Mouse (Mus musculus) midbrain, postnatal 0 days (tissue): ENCODE results near the gene Mchr1. TPM values are rescaled to one million over a fixed set of nuclear protein-coding genes. Genes with fewer than 3 reads are reported as not detected.

Experiments
- ATAC-seq: fragments of 200-750 bp; cut with Nextera tagmentation; 2 replicates; pipeline ENCODE4 v1.8.0; 2017; ENCODE audit warnings: moderate number of reproducible peaks, mild to moderate bottlenecking, moderate TSS enrichment, moderate library complexity; ENCODE audit not compliant: low FRiP score
- DNase-seq: peaks from one replicate; pipeline ENCODE4 v3.0.0-alpha.2; 2015; ENCODE audit warnings: low spot score
- H3K27ac ChIP-seq: fragments of 300-500 bp; sonication (generic); 2 replicates; pipeline ENCODE4 v1.5.1; 2014; ENCODE audit warnings: low read depth, mild to moderate bottlenecking, low read length, mixed read lengths
- H3K27me3 ChIP-seq: fragments of 300-500 bp; sonication (generic); 2 replicates; pipeline ENCODE4 v1.6.1; 2014; ENCODE audit warnings: low read length, control low read depth, mixed read lengths; ENCODE audit not compliant: insufficient read depth
- H3K36me3 ChIP-seq: fragments of 300-500 bp; sonication (generic); 2 replicates; pipeline ENCODE4 v1.6.1; 2014; ENCODE audit warnings: low read length, control low read depth, mixed read lengths; ENCODE audit not compliant: insufficient read depth
- H3K4me1 ChIP-seq: fragments of 300-500 bp; sonication (generic); 2 replicates; pipeline ENCODE4 v1.6.1; 2014; ENCODE audit warnings: mild to moderate bottlenecking, control low read depth, antibody characterized with exemption, low read length, mixed read lengths; ENCODE audit not compliant: insufficient read depth
- H3K4me2 ChIP-seq: fragments of 300-500 bp; sonication (generic); 2 replicates; pipeline ENCODE4 v1.6.1; 2014; ENCODE audit warnings: low read depth, mild to moderate bottlenecking, low read length, mixed read lengths; ENCODE audit not compliant: poor library complexity, severe bottlenecking
- H3K4me3 ChIP-seq: fragments of 300-500 bp; sonication (generic); 2 replicates; pipeline ENCODE4 v1.5.1; 2014; ENCODE audit warnings: low read depth, mild to moderate bottlenecking, low read length, moderate library complexity
- H3K9ac ChIP-seq: fragments of 300-500 bp; sonication (generic); replicated peaks from 2 replicates; pipeline ENCODE4 v1.6.1; 2014; ENCODE audit warnings: mild to moderate bottlenecking, low read length, moderate library complexity, mixed read lengths; ENCODE audit not compliant: poor library complexity, severe bottlenecking
- H3K9me3 ChIP-seq: fragments of 300-500 bp; sonication (generic); 2 replicates; pipeline ENCODE4 v1.6.1; 2016; ENCODE audit warnings: low read length, control low read depth
- CTCF ChIP-seq: IDR thresholded peaks from 2 replicates; pipeline ENCODE4 v1.5.1; 2016; ENCODE audit warnings: antibody characterized with exemption, mild to moderate bottlenecking
- WGBS: fragments of 180-500 bp; shearing (Covaris S2); extraction: QIAGEN DNeasy Blood & Tissue Kit; methylation state at CpG from one replicate; pipeline ENCODE4 v1.1.7; 2014; 5-methylcytosine and 5-hydroxymethylcytosine counted together
- polyA plus RNA-seq: library from polyadenylated mRNA; unstranded; fragments of >200 nt; fragmentation: Nextera tagmentation; extraction: Ambion mirVana; gene quantifications from 2 replicates; pipeline ENCODE4 v1.2.1, GENCODE M21; 2015
- total RNA-seq: library from RNA; depleted of rRNA; stranded (reverse); fragments of >200 nt; gene quantifications from 2 replicates; pipeline ENCODE4 v1.2.3, GENCODE M21; 2014; rRNA removed

The Mchr1 gene
- 11.2 and 17.2 TPM in 2 replicates for total RNA-seq
- 9.3 and 12.4 TPM in 2 replicates for polyA plus RNA-seq

DNA sequence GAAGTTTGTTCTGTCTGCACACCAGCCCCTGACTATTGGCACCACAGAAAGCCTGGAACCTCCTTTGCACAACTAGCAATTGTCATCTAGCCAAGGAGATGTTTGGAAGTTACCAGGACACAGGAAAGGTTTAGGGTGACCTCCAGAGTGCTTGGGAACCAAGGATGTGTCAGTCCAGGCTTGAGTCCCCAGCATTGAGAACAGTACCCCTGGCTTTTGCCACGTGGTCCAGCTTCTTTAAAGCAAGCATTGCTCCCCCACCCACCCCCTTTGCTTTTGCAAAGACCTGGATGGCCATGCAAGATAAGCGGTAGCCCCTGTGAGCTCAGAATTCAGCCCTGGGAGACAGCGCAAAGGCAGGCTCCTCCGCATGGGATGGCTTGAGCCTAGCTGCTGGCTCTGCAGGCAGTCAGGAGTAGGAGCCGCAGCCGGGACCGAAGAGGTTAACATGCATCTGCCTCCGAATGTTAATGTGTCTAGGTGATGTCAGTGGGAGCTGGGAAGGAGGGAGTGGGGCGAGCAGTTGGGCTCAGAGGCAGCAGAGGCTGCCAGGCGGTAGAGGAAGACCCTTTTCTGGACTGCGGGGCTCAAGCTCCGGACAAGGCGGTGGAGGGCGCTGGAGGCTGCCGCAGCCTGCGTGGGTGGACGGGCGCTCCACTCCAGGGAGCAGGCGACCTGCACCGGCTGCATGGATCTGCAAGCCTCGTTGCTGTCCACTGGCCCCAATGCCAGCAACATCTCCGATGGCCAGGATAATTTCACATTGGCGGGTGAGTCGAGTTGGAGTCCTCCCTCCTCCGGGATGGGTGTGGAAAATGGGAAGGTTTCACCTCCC is at the start of gene Mchr1:
Mchr1 (plus strand) TSS at position 414 of the 835 bp plus-strand sequence.
- Histone ChIP-seq H3K27me3 (no peaks in the 10 kb centered on the region), H3K27ac (peak within 1 kb of the TSS; percentile 63), H3K9me3 (no peaks in the 10 kb centered on the region), H3K4me3 (peak within 1 kb of the TSS; percentile 56), H3K4me2 (peak within 1 kb of the TSS; percentile 61), H3K36me3 (no peaks in the 10 kb centered on the region), H3K4me1 (no peaks in the 10 kb centered on the region; the same call in 1 of the 2 replicates), H3K9ac (peak within 1 kb of the TSS; percentile 61)
- peak; percentile 58 for TF ChIP-seq CTCF
- ATAC-seq (peak; percentile 89), DNase-seq (peak; percentile 82)
- WGBS = under 1% methylated on average over 24 of the region's 25 CpGs

DNA sequence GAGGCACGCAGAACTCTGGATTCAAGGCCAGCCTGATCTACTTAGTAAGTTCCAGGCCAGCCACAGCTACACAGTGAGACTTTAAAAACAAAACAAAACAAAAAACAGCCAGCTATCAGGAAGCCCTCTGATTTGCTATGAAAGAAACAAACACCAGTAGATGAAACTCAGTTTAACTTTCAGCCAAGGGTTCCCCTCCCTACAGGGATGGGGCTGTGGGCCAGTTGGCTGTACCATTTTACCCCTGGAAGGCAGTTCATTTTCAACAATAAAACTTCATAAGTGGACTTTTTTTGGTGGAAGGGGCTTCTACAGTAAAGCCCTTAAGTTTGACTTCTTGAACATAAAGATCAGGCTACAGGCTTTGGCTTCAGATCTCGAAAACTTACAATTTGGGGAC is 46.2 kb upstream of the Mchr1 start:
- Histone ChIP-seq H3K4me2 (peak overlapping the region; percentile 74), H3K36me3 (no peaks in the 10 kb centered on the region), H3K27me3 (no peaks in the 10 kb centered on the region), H3K27ac (no peak overlapping the region), H3K4me1 (no peaks in the 10 kb centered on the region), H3K9me3 (no peaks in the 10 kb centered on the region), H3K9ac (no peak overlapping the region), H3K4me3 (peak overlapping the region; percentile 99)
- TF ChIP-seq CTCF = no peak
- WGBS = 82% methylated on average over 2 of the region's 2 CpGs
- DNase-seq = no peak
- no peak for ATAC-seq

DNA sequence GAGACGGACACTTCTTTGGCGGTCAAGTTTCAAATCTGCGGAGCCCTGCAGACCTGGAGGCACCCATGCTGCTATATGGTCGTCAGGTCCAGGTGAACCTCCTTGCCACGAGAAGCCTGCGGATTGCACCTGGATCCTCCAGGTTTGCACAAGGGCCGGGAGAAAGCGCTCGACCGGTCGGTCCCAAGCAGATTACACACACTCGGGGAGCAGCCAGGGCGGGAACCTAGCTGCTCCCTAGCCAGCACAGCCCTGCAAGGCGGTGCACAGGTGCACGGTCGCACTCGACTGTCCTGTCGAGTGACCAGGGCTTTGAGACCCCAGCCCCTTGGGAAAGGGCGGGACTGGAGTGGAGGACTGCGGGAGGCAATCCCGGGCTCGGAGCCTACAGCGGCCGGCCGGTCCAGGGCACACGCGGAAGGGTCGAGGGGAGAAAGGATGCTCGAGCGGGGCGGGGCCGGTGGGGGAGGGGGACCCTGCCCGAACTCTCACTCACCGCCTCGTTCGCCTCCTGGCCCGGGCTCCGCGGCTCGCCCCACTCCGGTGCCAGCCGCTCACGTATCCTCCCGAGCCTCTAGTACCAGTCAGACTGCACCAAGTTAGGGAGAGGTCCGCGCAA is 45.2 kb upstream of the Mchr1 start:
- Histone ChIP-seq H3K4me1 (no peaks in the 10 kb centered on the region), H3K4me2 (peak overlapping the region; percentile 74), H3K27me3 (no peaks in the 10 kb centered on the region), H3K36me3 (no peaks in the 10 kb centered on the region), H3K4me3 (peak overlapping the region; percentile 99), H3K9ac (peak overlapping the region; percentile 90), H3K27ac (peak overlapping the region; percentile 80), H3K9me3 (no peaks in the 10 kb centered on the region)
- TF ChIP-seq CTCF = no peak
- under 1% methylated on average over 45 of the region's 46 CpGs for WGBS
- ATAC-seq (no peak; the same call in 1 of the 2 replicates), DNase-seq (peak; percentile 42)

DNA sequence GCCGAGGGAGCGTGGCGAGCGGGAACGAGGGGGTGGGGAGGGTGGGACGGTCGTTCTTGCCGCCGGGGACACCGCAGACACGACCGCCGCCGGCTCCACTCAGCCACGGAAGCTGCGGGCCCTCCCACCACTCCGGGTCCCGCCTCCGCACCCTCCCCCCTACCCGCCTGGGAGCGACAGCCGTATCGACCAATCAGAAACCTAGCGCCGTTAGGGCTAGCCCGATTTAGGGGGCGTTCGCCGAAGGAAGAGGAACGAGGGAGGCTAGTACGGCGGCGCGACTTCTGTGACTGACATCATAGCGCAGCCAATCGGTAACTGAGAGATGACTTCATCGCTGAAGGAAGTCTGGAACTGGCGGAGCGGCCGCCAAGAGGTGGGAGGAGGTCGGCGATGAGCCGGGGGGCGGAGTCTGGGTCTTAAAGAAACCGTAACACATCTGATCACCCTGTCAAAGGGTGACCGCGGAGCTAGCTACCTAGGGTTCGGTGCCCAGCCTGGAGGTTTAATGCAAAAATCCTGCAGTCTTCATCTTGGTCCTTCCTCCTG is 44.6 kb upstream of the Mchr1 start, which contains the start of gene Mrtfa:
Mrtfa (minus strand) TSS at position 128 of the 549 bp plus-strand sequence.
- peak within 1 kb of the TSS; percentile 74 for H3K4me2 ChIP-seq
- no peaks in the 10 kb centered on the region for H3K4me1 ChIP-seq
- peak within 1 kb of the TSS; percentile 80 for H3K27ac ChIP-seq
- DNase-seq (peak; percentile 100), ATAC-seq (peak; percentile 100)
- H3K9me3 ChIP-seq = no peaks in the 10 kb centered on the region
- H3K27me3 ChIP-seq = no peaks in the 10 kb centered on the region
- H3K36me3 ChIP-seq = no peaks in the 10 kb centered on the region
- peak; percentile 18 for TF ChIP-seq CTCF
- peak within 1 kb of the TSS; percentile 90 for H3K9ac ChIP-seq
- WGBS = under 1% methylated on average over 46 of the region's 48 CpGs
- peak within 1 kb of the TSS; percentile 99 for H3K4me3 ChIP-seq

- no peak for TF ChIP-seq CTCF
- H3K9me3 ChIP-seq = no peaks in the 10 kb centered on the region
- H3K4me3 ChIP-seq = peak overlapping the region; percentile 99
- H3K36me3 ChIP-seq = no peaks in the 10 kb centered on the region
- 0 out of 2 replicates have a peak overlapping the region, but pooled peaks have one; percentile 28 for H3K27ac ChIP-seq
- 28% methylated on average over 9 of the region's 9 CpGs for WGBS
- no peaks in the 10 kb centered on the region for H3K4me1 ChIP-seq
- no peak for DNase-seq
- H3K4me2 ChIP-seq = peak overlapping the region; percentile 55
- H3K27me3 ChIP-seq = no peaks in the 10 kb centered on the region
- peak overlapping the region; percentile 65 for H3K9ac ChIP-seq
- no peak for ATAC-seq
Measured at GRCm38 (mm10) chr15:81191303-81191702, 44.0 kb upstream of the Mchr1 start.
